Mouse (Mus musculus) spleen, adult 2 months (tissue): ENCODE data around the gene Nts. TPM values are rescaled to one million over a fixed set of nuclear protein-coding genes. Genes with fewer than 3 reads are reported as not detected.
"Not testable (repeated sequence)": the region's sequence is repeated elsewhere in the genome, so short reads cannot be mapped to it uniquely, and the experiment has no call there.

ENCODE experiments used
- DNase-seq, 2 experiments: peaks; one replicate each; pipeline versions ENCODE4 v3.0.0 to v3.0.0-alpha.2; 2012 to 2021; ENCODE audit warnings: low spot score in 2 of 2, low read depth in 1 of 2
- H3K27ac ChIP-seq: fragments of 200-500 bp; 2 replicates; pipeline ENCODE4 v1.5.1; 2012; ENCODE audit warnings: low read length, inconsistent platforms; ENCODE audit not compliant: insufficient read depth
- H3K27me3 ChIP-seq: fragments of 200-500 bp; 2 replicates; pipeline ENCODE4 v1.6.1; 2012; ENCODE audit warnings: mild to moderate bottlenecking, moderate library complexity, low read length, inconsistent platforms; ENCODE audit not compliant: control insufficient read depth, insufficient read depth
- H3K36me3 ChIP-seq: fragments of 200-500 bp; 2 replicates; pipeline ENCODE4 v1.6.1; 2012; ENCODE audit warnings: mild to moderate bottlenecking, low read length, inconsistent platforms; ENCODE audit not compliant: control insufficient read depth, insufficient read depth
- H3K4me1 ChIP-seq: fragments of 200-500 bp; 2 replicates; pipeline ENCODE4 v1.6.1; 2011; ENCODE audit warnings: inconsistent platforms; ENCODE audit not compliant: control insufficient read depth, insufficient read depth, insufficient read length
- H3K4me3 ChIP-seq: fragments of 200-500 bp; 2 replicates; pipeline ENCODE4 v1.5.1; 2011; ENCODE audit warnings: mild to moderate bottlenecking, inconsistent platforms; ENCODE audit not compliant: insufficient read depth, insufficient read length; ENCODE audit errors: extremely low read depth
- CTCF ChIP-seq: fragments of 200-500 bp; IDR thresholded peaks from 2 replicates; pipeline ENCODE4 v1.5.1; 2011; ENCODE audit warnings: mild to moderate bottlenecking, inconsistent platforms; ENCODE audit not compliant: insufficient read depth, insufficient read length, insufficient replicate concordance; ENCODE audit errors: extremely low read depth
- POLR2A ChIP-seq: fragments of 200-500 bp; IDR thresholded peaks from 2 replicates; pipeline ENCODE4 v1.6.1; 2011; ENCODE audit warnings: low read depth, low read length, inconsistent platforms
- WGBS: fragments of 180-500 bp; shearing (Covaris S2); methylation state at CpG from one replicate; pipeline ENCODE4 v1.1.7; 2018; 5-methylcytosine and 5-hydroxymethylcytosine counted together
- polyA plus RNA-seq: library from polyadenylated mRNA; depleted of rRNA; stranded (reverse); fragments of >200 nt; gene quantifications from 2 replicates; pipeline ENCODE4 v1.2.3, GENCODE M21; 2012; rRNA removed

The Nts gene
- polyA plus RNA-seq, 1 experiment: 0.11 TPM

DNA sequence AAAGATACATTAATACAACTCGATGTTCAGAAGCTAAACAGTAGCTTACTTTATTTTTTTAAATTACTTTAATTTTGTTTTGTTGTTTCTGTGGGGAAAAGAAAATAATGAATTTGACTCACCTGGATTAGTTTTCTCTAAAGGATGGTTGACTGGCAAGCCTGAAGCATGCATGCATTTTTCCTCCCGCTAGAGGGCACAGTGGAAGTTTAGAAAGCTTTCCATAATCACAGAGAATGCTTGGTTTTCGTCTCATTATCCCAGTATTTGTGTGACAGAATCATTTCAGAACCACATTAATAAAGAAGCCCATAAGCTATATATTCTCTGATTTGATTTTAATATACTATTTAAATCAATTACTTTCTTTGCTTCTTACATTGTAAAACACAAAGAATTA is 1.5 kb upstream of the Nts start:
- 13% methylated on average over 3 of the region's 3 CpGs for WGBS
- TF ChIP-seq POLR2A (no peak), CTCF (no peak)
- Histone ChIP-seq H3K4me3 (no peak overlapping the region), H3K36me3 (no peaks in the 10 kb centered on the region), H3K27ac (no peak overlapping the region), H3K4me1 (no peaks in the 10 kb centered on the region), H3K27me3 (no peaks in the 10 kb centered on the region)
- DNase-seq: no peak

DNA sequence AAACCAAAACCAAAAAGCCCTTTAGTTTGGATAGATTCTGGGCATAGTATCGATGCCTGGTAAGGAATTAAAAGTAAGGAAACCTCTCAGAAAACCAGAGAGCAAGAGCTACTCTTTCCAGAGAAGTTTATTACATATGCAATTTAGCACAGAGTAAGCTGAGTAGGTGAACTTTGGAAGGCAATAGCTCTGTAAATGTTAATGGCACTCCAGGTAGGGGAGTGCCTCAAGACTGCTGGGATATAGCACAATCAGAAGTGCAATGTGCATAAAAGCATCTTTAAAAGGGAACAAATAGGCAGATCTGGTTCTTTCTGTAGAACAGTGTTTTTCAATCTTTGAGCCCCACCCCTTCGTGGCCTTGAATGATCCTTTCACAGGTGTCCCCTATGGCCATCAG is 20.9 kb downstream of the Nts start:
- Histone ChIP-seq H3K27me3 (no peaks in the 10 kb centered on the region), H3K36me3 (no peaks in the 10 kb centered on the region), H3K27ac (no peak overlapping the region), H3K4me1 (no peaks in the 10 kb centered on the region), H3K4me3 (no peak overlapping the region)
- DNase-seq: no peak
- 81% methylated on average over 2 of the region's 2 CpGs for WGBS
- TF ChIP-seq CTCF: no peak
- no peak for TF ChIP-seq POLR2A

DNA sequence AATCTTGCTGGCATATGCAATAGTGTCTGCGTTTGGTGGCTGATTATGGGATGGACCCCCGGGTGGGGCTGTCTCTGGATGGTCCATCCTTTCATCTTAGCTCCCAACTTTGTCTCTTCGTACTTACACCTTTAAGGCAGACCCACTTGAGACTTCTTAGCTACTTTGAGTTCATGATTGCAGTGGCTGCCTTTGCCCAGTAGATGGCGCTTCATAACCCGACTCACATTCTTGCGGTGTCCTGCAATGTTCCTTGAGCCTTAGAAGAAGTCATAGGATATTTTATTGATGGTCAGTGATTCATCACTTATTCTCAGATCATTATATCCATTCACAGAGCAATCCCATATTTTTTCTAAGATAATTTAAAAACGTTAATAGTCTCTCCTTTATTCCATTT is 38.5 kb downstream of the Nts start:
- 10% methylated on average over 7 of the region's 7 CpGs for whole genome bisulfite sequencing
- no peak for DNase-seq
- TF ChIP-seq POLR2A (no peak), CTCF (peak; percentile 39; the same call in 1 of the 2 replicates)

GRCm38 (mm10) chr10:102449449-102449848 is 40.8 kb downstream of the Nts start:
- DNase-seq: no peak
- no peak overlapping the region for H3K4me3 ChIP-seq
- H3K27me3 ChIP-seq: no peaks in the 10 kb centered on the region
- no peaks in the 10 kb centered on the region for H3K4me1 ChIP-seq
- TF ChIP-seq POLR2A (no peak), CTCF (no peak)
- WGBS: 6% methylated on average over 7 of the region's 7 CpGs
- no peak overlapping the region for H3K27ac ChIP-seq
- no peaks in the 10 kb centered on the region for H3K36me3 ChIP-seq

More for the DNA sequence above, 38.5 kb downstream of the Nts start:
- no peaks in the 10 kb centered on the region for H3K27me3 ChIP-seq
- no peak overlapping the region for H3K27ac ChIP-seq
- no peaks in the 10 kb centered on the region for H3K4me1 ChIP-seq
- H3K4me3 ChIP-seq: no peak overlapping the region
- no peaks in the 10 kb centered on the region for H3K36me3 ChIP-seq

- Histone ChIP-seq H3K4me3 (no peak overlapping the region), H3K27me3 (no peaks in the 10 kb centered on the region), H3K4me1 (no peaks in the 10 kb centered on the region), H3K36me3 (no peaks in the 10 kb centered on the region), H3K27ac (no peak overlapping the region)
- WGBS: 27% methylated on average over 2 of the region's 2 CpGs
- DNase-seq: no peak
- no peak for TF ChIP-seq POLR2A
- TF ChIP-seq CTCF: no peak
These were observed 45.3 kb downstream of the Nts start for GRCm38 (mm10) chr10:102444912-102445556.

DNA sequence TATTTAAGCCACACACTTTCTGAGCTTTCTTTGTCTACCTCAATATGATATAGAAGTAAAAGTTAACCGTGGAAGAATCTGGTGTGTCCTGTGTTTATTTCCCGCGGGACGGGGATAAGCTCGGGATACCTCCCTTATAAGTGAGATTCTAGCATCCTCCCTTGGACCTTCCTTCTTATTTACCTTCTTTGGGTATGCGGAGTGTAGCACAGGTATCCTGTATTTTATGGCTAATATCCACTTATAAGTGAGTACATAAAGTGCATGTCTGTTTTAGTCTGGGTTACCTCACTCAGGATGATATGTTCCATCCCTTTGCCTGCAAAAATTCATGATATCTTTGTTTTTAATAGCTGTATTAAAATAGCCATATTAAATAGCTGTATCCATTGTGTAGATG is 54.8 kb downstream of the Nts start:
- not testable (repeated sequence) for H3K4me1 ChIP-seq, DNase-seq, H3K4me3 ChIP-seq, H3K27me3 ChIP-seq, H3K27ac ChIP-seq, H3K36me3 ChIP-seq
- 37% methylated on average over 6 of the region's 6 CpGs for WGBS

GRCm38 (mm10) chr10:102435048-102435447 is 55.2 kb downstream of the Nts start:
- not testable (repeated sequence) for H3K27me3 ChIP-seq, H3K4me3 ChIP-seq, H3K4me1 ChIP-seq, H3K36me3 ChIP-seq, H3K27ac ChIP-seq
- 4% methylated on average over 7 of the region's 7 CpGs for WGBS
- peak in 1 of 2 experiments; percentile 4 for DNase-seq

Other genes starting within 250 kb of the Nts start
- gene Rassf9, start 21.7 kb upstream of the Nts start, polyA plus RNA-seq: 0.01 and 0.05 TPM in 2 replicates